Mouse (Mus musculus): Measurements from ENCODE around the gene Tmem63a. TPM values are rescaled to one million over a fixed set of nuclear protein-coding genes. Genes with fewer than 3 reads are reported as not detected.
"Not testable (repeated sequence)": the region's sequence is repeated elsewhere in the genome, so short reads cannot be mapped to it uniquely, and the experiment has no call there.

Gene Tmem63a
- polyA plus RNA-seq, 1 experiment = 23.4 TPM

DNA sequence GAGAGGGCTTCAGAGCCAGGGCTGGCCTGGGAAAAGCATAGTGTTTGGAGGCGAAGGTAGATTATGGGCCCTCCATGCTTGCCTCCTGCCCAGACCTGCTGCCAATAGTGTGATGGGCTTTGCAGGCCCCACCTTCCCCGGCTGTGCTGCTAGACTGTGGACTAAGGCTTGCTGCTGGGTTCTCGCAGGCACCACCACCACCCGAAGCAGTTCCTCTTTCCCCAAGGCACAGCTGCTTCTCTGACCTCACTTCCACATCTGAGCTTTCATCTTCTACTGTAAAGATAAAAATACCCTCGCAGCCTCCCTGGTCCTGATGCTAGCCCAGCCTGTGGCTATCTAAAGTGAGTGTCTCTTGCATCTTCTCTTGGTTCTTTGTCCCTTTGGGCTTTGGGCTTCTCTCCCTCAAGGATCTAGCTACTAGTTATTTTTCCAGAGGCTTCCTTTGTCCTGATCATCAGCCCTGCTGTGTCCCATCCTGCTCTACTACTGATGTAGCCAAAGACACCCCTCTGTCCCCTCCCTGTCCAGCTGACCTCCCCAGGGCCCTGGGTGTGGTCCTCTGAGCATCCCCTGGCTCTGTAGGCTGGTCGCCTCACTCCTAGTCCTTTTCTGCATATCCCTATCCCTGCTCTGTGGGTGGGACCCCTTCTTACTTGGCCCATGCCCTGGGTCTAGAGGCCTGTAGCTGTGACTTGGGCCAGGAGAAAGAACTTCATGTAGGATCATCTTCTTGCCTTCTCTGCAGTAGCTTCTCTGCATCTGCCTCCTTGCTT is 19.7 kb upstream of the Tmem63a start:
- H3K27ac ChIP-seq (ENCODE audit: insufficient read depth, low read depth, low read length) = peak overlapping the region; percentile 81
- no peak overlapping the region for H3K4me3 ChIP-seq (ENCODE audit: insufficient read depth, low read length)
- TF ChIP-seq CTCF (IDR thresholded peaks at IDR 0.05; ENCODE audit: low read depth, low read length) = no peak
- no peak for TF ChIP-seq POLR2A (IDR thresholded peaks at IDR 0.05; ENCODE audit: borderline replicate concordance, low read depth, low read length)
- peaks cover 18% of the 10 kb centered on the region for H3K4me1 ChIP-seq (ENCODE audit: control insufficient read depth, insufficient read depth, low read length)

DNA sequence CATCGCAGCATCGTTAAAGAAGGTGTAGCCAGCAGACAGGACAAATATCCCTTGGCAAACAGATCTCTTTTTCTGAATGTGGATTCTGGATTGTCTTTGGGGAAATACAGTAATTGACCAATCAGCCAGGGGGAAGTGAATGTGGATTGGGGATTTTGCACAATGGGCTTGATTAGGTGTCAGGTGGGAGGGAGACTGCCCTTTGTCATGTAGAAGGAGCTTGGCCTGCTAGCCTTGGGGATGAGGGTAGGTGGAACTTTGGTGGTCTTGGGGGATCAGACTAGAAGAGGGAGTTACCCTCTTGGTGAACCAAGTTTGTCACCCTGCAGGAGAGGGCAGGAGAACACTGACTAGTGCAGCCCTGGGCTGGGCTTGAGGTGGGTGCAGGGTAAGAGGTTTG is 17.4 kb upstream of the Tmem63a start:
- Histone ChIP-seq H3K4me1 (ENCODE audit: control insufficient read depth, insufficient read depth, low read length) (peaks cover 18% of the 10 kb centered on the region), H3K27ac (ENCODE audit: insufficient read depth, low read depth, low read length) (no peak overlapping the region), H3K4me3 (ENCODE audit: insufficient read depth, low read length) (no peak overlapping the region)
- TF ChIP-seq POLR2A (IDR thresholded peaks at IDR 0.05; ENCODE audit: borderline replicate concordance, low read depth, low read length) = no peak
- no peak for TF ChIP-seq CTCF (IDR thresholded peaks at IDR 0.05; ENCODE audit: low read depth, low read length)

DNA sequence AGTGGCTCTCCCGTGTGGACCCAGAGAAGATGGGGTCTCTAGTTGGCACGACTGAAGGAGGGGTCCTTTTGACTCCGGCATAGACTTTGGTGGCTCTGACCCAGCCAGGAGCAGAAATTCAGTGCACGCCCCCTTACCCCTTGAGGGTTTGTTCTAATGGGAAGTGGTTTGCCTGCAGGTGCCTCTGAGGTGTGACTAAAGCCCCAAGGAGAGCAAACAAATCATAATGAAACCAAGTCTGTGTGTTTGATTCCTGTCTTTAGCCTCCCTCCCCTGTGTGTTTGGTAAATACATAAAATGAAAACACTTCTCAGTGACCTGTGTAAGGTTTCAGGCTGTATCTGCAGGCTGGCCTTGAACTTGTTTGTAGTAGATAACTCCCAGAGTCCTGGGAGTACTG is 15.9 kb upstream of the Tmem63a start:
- TF ChIP-seq POLR2A (IDR thresholded peaks at IDR 0.05; ENCODE audit: borderline replicate concordance, low read depth, low read length) (no peak), CTCF (IDR thresholded peaks at IDR 0.05; ENCODE audit: low read depth, low read length) (no peak)
- no peak overlapping the region for H3K27ac ChIP-seq (ENCODE audit: insufficient read depth, low read depth, low read length)
- peaks cover 19% of the 10 kb centered on the region for H3K4me1 ChIP-seq (ENCODE audit: control insufficient read depth, insufficient read depth, low read length)
- no peak overlapping the region for H3K4me3 ChIP-seq (ENCODE audit: insufficient read depth, low read length)

DNA sequence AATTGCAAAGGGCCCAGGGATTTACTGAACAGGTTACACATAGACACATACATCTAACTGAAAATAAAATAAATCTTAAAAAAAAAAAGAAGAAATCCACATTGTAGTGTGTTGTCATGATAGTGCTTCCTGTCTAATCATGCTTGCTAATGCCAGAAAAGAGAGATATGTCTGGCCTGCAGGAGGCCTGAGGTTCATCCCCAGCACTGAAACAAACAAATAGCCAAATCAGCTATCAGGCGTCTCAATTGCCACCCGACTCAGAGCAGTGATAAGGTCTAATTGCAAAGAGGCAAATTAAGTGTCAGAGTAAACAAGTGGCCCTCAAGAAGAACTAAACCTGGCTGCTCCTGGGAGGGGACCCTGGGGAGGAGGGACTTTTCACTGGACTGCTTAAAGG is 12.5 kb upstream of the Tmem63a start:
- Histone ChIP-seq H3K27ac (ENCODE audit: insufficient read depth, low read depth, low read length) (no peak overlapping the region), H3K4me1 (ENCODE audit: control insufficient read depth, insufficient read depth, low read length) (peaks cover 7% of the 10 kb centered on the region), H3K4me3 (ENCODE audit: insufficient read depth, low read length) (no peak overlapping the region)
- TF ChIP-seq POLR2A (IDR thresholded peaks at IDR 0.05; ENCODE audit: borderline replicate concordance, low read depth, low read length) (no peak), CTCF (IDR thresholded peaks at IDR 0.05; ENCODE audit: low read depth, low read length) (no peak)

- Histone ChIP-seq H3K4me3 (ENCODE audit: insufficient read depth, low read length) (no peak overlapping the region), H3K27ac (ENCODE audit: insufficient read depth, low read depth, low read length) (no peak overlapping the region), H3K4me1 (ENCODE audit: control insufficient read depth, insufficient read depth, low read length) (0 out of 2 replicates have a peak, but pooled peaks cover 3% of the 10 kb centered on the region)
- no peak for TF ChIP-seq POLR2A (IDR thresholded peaks at IDR 0.05; ENCODE audit: borderline replicate concordance, low read depth, low read length)
- no peak for TF ChIP-seq CTCF (IDR thresholded peaks at IDR 0.05; ENCODE audit: low read depth, low read length)
These were observed 11.0 kb upstream of the Tmem63a start for GRCm38 (mm10) chr1:180931106-180931505.

GRCm38 (mm10) chr1:180933659-180934058 is 8.5 kb upstream of the Tmem63a start:
- TF ChIP-seq CTCF (IDR thresholded peaks at IDR 0.05; ENCODE audit: low read depth, low read length) = no peak
- TF ChIP-seq POLR2A (IDR thresholded peaks at IDR 0.05; ENCODE audit: borderline replicate concordance, low read depth, low read length) = no peak
- 0 out of 2 replicates have a peak, but pooled peaks cover 3% of the 10 kb centered on the region for H3K4me1 ChIP-seq (ENCODE audit: control insufficient read depth, insufficient read depth, low read length)
- H3K4me3 ChIP-seq (ENCODE audit: insufficient read depth, low read length) = no peak overlapping the region
- no peak overlapping the region for H3K27ac ChIP-seq (ENCODE audit: insufficient read depth, low read depth, low read length)

DNA sequence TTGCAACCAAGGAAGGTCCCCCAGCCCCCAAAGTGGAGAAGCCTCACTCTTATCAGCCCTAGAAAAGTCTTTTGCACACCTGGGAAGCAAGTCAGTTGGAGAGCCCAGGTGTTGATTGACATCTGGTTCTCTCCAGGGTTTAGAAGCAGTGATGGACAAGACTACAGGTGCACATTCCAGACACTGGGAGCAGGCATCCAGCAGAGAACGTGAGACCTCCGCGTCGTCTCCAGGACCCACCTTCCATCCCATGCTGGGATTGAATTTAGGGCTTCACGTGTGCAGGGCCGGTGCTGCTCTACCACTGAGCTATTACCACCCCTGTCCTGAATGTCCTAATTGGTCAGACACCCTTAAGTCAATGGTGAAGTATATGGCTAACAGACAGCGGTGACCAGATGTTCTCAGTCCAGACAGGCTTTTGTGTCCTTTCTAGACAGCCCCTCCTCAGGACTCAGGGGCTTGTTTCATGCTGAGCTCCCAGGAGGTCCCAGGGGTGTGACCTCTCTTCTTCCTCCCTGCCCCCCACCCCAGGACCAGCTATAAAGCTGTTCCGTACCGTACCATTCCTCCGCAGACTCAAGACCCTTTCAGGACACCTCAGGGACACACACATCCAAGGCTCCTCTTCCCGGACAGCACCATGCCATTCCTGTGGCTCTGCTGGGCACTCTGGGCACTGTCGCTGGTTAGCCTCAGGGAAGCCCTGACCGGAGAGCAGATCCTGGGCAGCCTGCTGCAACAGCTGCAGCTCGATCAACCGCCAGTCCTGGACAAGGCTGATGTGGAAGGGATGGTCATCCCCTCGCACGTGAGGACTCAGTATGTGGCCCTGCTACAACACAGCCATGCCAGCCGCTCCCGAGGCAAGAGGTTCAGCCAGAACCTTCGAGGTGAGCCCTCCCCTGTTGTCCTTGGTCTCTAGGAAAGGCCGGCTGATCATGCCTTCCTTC is 7.4 kb upstream of the Tmem63a start, which contains the start of gene Lefty1:
TSS of gene Lefty1 (plus strand) at position 556 of the 953 bp plus-strand sequence.
- Histone ChIP-seq H3K27ac (ENCODE audit: insufficient read depth, low read depth, low read length) (no peak within 1 kb of the TSS), H3K4me1 (ENCODE audit: control insufficient read depth, insufficient read depth, low read length) (0 out of 2 replicates have a peak, but pooled peaks cover 3% of the 10 kb centered on the region), H3K4me3 (ENCODE audit: insufficient read depth, low read length) (no peak within 1 kb of the TSS)
- TF ChIP-seq POLR2A (IDR thresholded peaks at IDR 0.05; ENCODE audit: borderline replicate concordance, low read depth, low read length) = no peak
- no peak for TF ChIP-seq CTCF (IDR thresholded peaks at IDR 0.05; ENCODE audit: low read depth, low read length)

- H3K27ac ChIP-seq (ENCODE audit: insufficient read depth, low read depth, low read length); H3K4me1 ChIP-seq (ENCODE audit: control insufficient read depth, insufficient read depth, low read length): not testable (repeated sequence)
These were observed 5.3 kb upstream of the Tmem63a start for GRCm38 (mm10) chr1:180936610-180937398.

GRCm38 (mm10) chr1:180937631-180938030 is 4.5 kb upstream of the Tmem63a start:
- H3K4me1 ChIP-seq (ENCODE audit: control insufficient read depth, insufficient read depth, low read length); H3K4me3 ChIP-seq (ENCODE audit: insufficient read depth, low read length); H3K27ac ChIP-seq (ENCODE audit: insufficient read depth, low read depth, low read length): not testable (repeated sequence)

More at GRCm38 (mm10) chr1:180936610-180937398, 5.3 kb upstream of the Tmem63a start:
- H3K4me3 ChIP-seq (ENCODE audit: insufficient read depth, low read length) = not testable (repeated sequence)

DNA sequence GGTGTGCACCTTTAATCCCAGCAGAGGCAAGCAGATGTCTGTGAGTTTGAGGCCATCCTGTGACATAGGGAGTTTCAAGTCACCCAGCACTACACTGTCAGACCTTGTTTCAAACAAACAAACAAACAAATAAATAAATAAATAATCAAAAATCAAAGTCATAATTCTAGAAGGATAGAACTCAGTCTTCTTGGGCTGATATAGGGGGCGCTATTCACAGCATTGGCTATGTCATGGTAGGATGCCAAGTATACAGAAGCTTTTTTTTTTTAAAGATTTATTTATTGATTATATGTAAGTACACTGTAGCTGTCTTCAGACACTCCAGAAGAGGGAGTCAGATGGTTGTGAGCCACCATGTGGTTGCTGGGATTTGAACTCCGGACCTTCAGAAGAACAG is 3.4 kb upstream of the Tmem63a start:
- H3K4me3 ChIP-seq (ENCODE audit: insufficient read depth, low read length); H3K27ac ChIP-seq (ENCODE audit: insufficient read depth, low read depth, low read length): not testable (repeated sequence)
- peaks cover 15% of the 10 kb centered on the region for H3K4me1 ChIP-seq (ENCODE audit: control insufficient read depth, insufficient read depth, low read length)

All from bone marrow macrophage, adult 2 months (primary cell).